Mouse (Mus musculus): ENCODE measurements at regions not wholly inside any gene's neighbourhood (a gene's known extent, or its start where the extent isn't known, plus 50 kb on each side); places are given as distances from the start of the nearest gene placed in this dataset.
"Not testable (repeated sequence)": the region's sequence is repeated elsewhere in the genome, so short reads cannot be mapped to it uniquely, and the experiment has no call there.

DNA sequence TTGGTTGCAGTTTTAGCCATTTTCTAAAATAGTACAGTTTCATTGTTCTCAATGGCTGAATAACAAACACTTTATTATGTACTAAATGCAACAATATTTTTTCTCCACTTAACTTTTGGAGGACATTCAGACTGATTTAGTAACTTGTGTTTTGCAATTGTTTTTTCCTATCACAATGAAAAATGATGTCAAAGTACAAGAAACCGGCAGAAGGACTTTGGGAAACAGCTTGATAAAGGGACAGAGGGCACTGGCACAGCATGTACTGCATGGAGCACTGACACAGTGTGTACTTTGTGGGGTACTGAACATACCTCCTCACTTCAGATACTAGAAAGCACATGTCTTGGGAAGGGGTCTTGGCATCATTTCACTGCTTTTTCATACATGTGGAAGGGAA lies 884.4 kb upstream of the Gm8797 start:
- TF ChIP-seq CEBPB (IDR thresholded peaks at IDR 0.05; ENCODE audit: low read depth) (no peak), MAX (IDR thresholded peaks at IDR 0.05) (no peak), MYOD1 (IDR thresholded peaks at IDR 0.05; ENCODE audit: control insufficient read depth, insufficient read length, low read depth) (no peak), CTCF (IDR thresholded peaks at IDR 0.05; ENCODE audit: control insufficient read depth, insufficient read depth, insufficient read length) (no peak), MYOG (IDR thresholded peaks at IDR 0.05; ENCODE audit: control insufficient read depth, extremely low read depth, insufficient read length) (no peak), USF1 (IDR thresholded peaks at IDR 0.05; ENCODE audit: low read depth) (no peak)
- no peaks in the 10 kb centered on the region for H3K27me3 ChIP-seq (ENCODE audit: control insufficient read depth, insufficient read depth, insufficient read length)
- no peak overlapping the region for H3ac ChIP-seq (ENCODE audit: control insufficient read depth, insufficient read length, low read depth)
- no peaks in the 10 kb centered on the region for H3K79me2 ChIP-seq (ENCODE audit: control insufficient read depth, insufficient read depth)
- no peak overlapping the region for H3K4me3 ChIP-seq (ENCODE audit: insufficient read depth, poor library complexity, severe bottlenecking)
- no peaks in the 10 kb centered on the region for H3K36me3 ChIP-seq (ENCODE audit: control insufficient read depth, insufficient read depth)
- H3K79me3 ChIP-seq (ENCODE audit: low read depth): no peaks in the 10 kb centered on the region

DNA sequence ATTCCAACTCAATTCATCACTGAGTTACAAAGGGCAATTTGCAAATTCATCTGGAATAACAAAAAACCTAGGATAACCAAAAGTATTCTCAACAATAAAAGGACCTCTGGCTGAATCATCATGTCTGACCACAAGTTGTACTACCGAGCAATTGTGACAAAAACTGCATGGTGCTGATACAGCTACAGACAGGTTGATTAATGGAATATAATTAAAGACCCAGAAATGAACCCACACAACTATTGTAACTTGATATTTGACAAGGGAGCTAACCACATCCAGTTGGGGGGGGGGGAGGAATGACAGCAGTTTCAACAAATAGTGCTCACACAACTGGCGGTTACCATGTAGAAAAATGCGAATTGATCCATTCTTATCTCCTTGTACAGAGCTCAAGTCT lies 864.7 kb upstream of the Gm8797 start:
- Histone ChIP-seq H3K36me3 (ENCODE audit: control insufficient read depth, insufficient read depth) (no peaks in the 10 kb centered on the region), H3K79me2 (ENCODE audit: control insufficient read depth, insufficient read depth) (no peaks in the 10 kb centered on the region), H3K79me3 (ENCODE audit: low read depth) (no peaks in the 10 kb centered on the region), H3ac (ENCODE audit: control insufficient read depth, insufficient read length, low read depth) (no peak overlapping the region), H3K4me3 (ENCODE audit: insufficient read depth, poor library complexity, severe bottlenecking) (no peak overlapping the region), H3K27me3 (ENCODE audit: control insufficient read depth, insufficient read depth, insufficient read length) (no peaks in the 10 kb centered on the region)
- TF ChIP-seq FOSL1 (IDR thresholded peaks at IDR 0.05; ENCODE audit: insufficient read depth, low read length, poor library complexity, severe bottlenecking): peak; percentile 40
- peak; percentile 27 for TF ChIP-seq MYOD1 (IDR thresholded peaks at IDR 0.05; ENCODE audit: control insufficient read depth, insufficient read length, low read depth)
- no peak for TF ChIP-seq MYOG (IDR thresholded peaks at IDR 0.05; ENCODE audit: control insufficient read depth, extremely low read depth, insufficient read length)

DNA sequence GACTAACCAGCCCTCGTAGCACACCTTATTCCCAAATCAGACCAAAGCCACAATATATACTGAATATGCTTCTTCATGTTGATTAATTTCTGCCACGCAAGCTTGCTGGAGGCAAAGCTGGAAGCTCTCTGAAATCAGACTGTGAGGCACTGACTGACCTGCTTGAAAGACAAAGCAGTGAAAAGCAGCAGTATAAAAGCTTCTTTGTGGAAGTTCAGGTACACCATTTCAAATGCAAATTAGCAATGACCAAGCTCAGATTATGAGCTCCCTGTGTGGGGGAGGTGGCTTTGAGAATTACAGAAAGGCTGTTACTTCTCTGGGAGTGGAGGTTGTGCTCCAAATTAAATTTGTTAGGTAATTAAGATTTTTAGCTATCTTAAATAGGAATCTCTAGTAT lies 857.5 kb upstream of the Gm8797 start:
- Histone ChIP-seq H3K36me3 (ENCODE audit: control insufficient read depth, insufficient read depth) (no peaks in the 10 kb centered on the region), H3K27me3 (ENCODE audit: control insufficient read depth, insufficient read depth, insufficient read length) (no peaks in the 10 kb centered on the region), H3K79me3 (ENCODE audit: low read depth) (no peaks in the 10 kb centered on the region), H3ac (ENCODE audit: control insufficient read depth, insufficient read length, low read depth) (no peak overlapping the region), H3K79me2 (ENCODE audit: control insufficient read depth, insufficient read depth) (no peaks in the 10 kb centered on the region), H3K4me3 (ENCODE audit: insufficient read depth, poor library complexity, severe bottlenecking) (no peak overlapping the region)
- TF ChIP-seq MAX (IDR thresholded peaks at IDR 0.05): no peak
- no peak for TF ChIP-seq USF1 (IDR thresholded peaks at IDR 0.05; ENCODE audit: low read depth)
- no peak for TF ChIP-seq FOSL1 (IDR thresholded peaks at IDR 0.05; ENCODE audit: insufficient read depth, low read length, poor library complexity, severe bottlenecking)
- no peak for TF ChIP-seq MYOG (IDR thresholded peaks at IDR 0.05; ENCODE audit: control insufficient read depth, extremely low read depth, insufficient read length)
- no peak for TF ChIP-seq MYOD1 (IDR thresholded peaks at IDR 0.05; ENCODE audit: control insufficient read depth, insufficient read length, low read depth)
- no peak for TF ChIP-seq CTCF (IDR thresholded peaks at IDR 0.05; ENCODE audit: control insufficient read depth, insufficient read depth, insufficient read length)
- no peak for TF ChIP-seq CEBPB (IDR thresholded peaks at IDR 0.05; ENCODE audit: low read depth)

GRCm38 (mm10) chr3:4895811-4896210 lies 854.8 kb upstream of the Gm8797 start:
- TF ChIP-seq CEBPB (IDR thresholded peaks at IDR 0.05; ENCODE audit: low read depth) (no peak), MYOG (IDR thresholded peaks at IDR 0.05; ENCODE audit: control insufficient read depth, extremely low read depth, insufficient read length) (no peak), MAX (IDR thresholded peaks at IDR 0.05) (no peak), FOSL1 (IDR thresholded peaks at IDR 0.05; ENCODE audit: insufficient read depth, low read length, poor library complexity, severe bottlenecking) (no peak), USF1 (IDR thresholded peaks at IDR 0.05; ENCODE audit: low read depth) (no peak), CTCF (IDR thresholded peaks at IDR 0.05; ENCODE audit: control insufficient read depth, insufficient read depth, insufficient read length) (no peak), MYOD1 (IDR thresholded peaks at IDR 0.05; ENCODE audit: control insufficient read depth, insufficient read length, low read depth) (no peak)
- H3K36me3 ChIP-seq (ENCODE audit: control insufficient read depth, insufficient read depth): no peaks in the 10 kb centered on the region

DNA sequence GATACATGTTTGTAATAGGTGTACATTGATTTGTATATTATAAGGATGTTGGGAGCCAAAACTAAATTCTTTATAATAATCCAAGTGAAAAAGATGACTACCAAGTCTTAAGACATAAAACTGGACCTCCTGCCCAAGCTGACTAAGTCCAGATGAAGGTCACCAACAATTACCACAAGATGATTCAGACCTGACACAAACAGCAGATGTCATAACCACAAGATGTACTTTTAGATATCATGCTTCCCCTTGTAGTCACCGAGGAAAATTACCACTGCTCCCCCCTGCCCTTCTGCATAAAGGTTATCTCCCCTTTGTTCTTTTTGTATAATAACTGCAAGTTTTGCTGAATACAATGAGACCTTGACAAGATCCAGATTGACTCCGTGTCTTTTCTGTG lies 843.0 kb upstream of the Gm8797 start:
- H3ac ChIP-seq (ENCODE audit: control insufficient read depth, insufficient read length, low read depth); H3K27me3 ChIP-seq (ENCODE audit: control insufficient read depth, insufficient read depth, insufficient read length); H3K36me3 ChIP-seq (ENCODE audit: control insufficient read depth, insufficient read depth); H3K4me3 ChIP-seq (ENCODE audit: insufficient read depth, poor library complexity, severe bottlenecking); H3K79me2 ChIP-seq (ENCODE audit: control insufficient read depth, insufficient read depth); H3K79me3 ChIP-seq (ENCODE audit: low read depth): not testable (repeated sequence)
- peak; percentile 73 for TF ChIP-seq MYOD1 (IDR thresholded peaks at IDR 0.05; ENCODE audit: control insufficient read depth, insufficient read length, low read depth)
- peak; percentile 60 for TF ChIP-seq FOSL1 (IDR thresholded peaks at IDR 0.05; ENCODE audit: insufficient read depth, low read length, poor library complexity, severe bottlenecking)
- peak; percentile 32 for TF ChIP-seq MAX (IDR thresholded peaks at IDR 0.05)

More at GRCm38 (mm10) chr3:4895811-4896210, 854.8 kb upstream of the Gm8797 start:
- Histone ChIP-seq H3K4me3 (ENCODE audit: insufficient read depth, poor library complexity, severe bottlenecking) (no peak overlapping the region), H3K27me3 (ENCODE audit: control insufficient read depth, insufficient read depth, insufficient read length) (no peaks in the 10 kb centered on the region), H3K79me3 (ENCODE audit: low read depth) (no peaks in the 10 kb centered on the region), H3K79me2 (ENCODE audit: control insufficient read depth, insufficient read depth) (no peaks in the 10 kb centered on the region), H3ac (ENCODE audit: control insufficient read depth, insufficient read length, low read depth) (no peak overlapping the region)

DNA sequence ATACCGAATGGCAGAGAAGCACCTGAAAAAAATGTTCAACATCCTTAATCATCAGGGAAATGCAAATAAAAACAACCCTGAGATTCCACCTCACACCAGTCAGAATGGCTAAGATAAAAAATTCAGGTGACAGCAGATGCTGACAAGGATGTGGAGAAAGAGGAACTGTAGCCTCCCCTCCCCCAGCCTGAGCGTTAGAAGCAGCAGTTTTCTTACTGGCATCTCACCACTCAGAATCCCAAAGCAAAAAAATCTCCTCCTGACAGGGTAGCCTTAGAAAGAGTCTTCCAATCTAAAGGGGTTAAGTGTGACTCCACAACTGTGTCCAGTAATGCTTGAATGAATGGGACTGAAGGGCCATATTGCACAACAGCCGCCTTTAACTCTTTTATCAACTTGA lies 819.9 kb upstream of the Gm8797 start:
- H3K36me3 ChIP-seq (ENCODE audit: control insufficient read depth, insufficient read depth); H3K79me3 ChIP-seq (ENCODE audit: low read depth); H3K4me3 ChIP-seq (ENCODE audit: insufficient read depth, poor library complexity, severe bottlenecking); H3K27me3 ChIP-seq (ENCODE audit: control insufficient read depth, insufficient read depth, insufficient read length); H3K79me2 ChIP-seq (ENCODE audit: control insufficient read depth, insufficient read depth); H3ac ChIP-seq (ENCODE audit: control insufficient read depth, insufficient read length, low read depth): not testable (repeated sequence)
